Mouse (Mus musculus): ENCODE results near the gene Spata2l. TPM values are rescaled to one million over a fixed set of nuclear protein-coding genes. Genes with fewer than 3 reads are reported as not detected.
"Not testable (repeated sequence)": the region's sequence is repeated elsewhere in the genome, so short reads cannot be mapped to it uniquely, and the experiment has no call there.

The Spata2l gene
- total and polyA plus RNA-seq, 3 experiments = 12.3 to 62.5 (median 15.6) TPM

- no peak for DNase-seq
These were observed 11.7 kb upstream of the Spata2l start for GRCm38 (mm10) chr8:123247748-123248147.

DNA sequence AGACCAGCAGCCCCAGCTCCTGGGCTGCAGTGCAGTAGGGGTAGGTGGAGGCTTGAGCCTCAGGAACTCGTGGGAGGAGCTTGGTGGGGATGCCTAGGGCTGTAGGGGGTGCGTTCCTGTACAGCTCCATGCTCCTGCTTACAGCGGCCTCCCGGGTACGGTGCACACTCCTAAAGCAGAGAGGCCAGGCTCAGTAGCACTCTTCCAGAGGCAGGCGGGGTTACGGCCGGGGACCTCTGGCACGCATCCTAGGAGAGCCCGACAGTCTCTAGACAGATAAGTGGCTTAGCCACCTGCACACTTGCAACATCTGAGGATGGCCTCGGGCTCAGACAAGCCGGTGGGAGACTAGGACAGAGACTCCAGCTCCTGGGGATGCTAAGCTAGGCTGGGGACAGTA is 9.5 kb upstream of the Spata2l start:
- no peak for DNase-seq

DNA sequence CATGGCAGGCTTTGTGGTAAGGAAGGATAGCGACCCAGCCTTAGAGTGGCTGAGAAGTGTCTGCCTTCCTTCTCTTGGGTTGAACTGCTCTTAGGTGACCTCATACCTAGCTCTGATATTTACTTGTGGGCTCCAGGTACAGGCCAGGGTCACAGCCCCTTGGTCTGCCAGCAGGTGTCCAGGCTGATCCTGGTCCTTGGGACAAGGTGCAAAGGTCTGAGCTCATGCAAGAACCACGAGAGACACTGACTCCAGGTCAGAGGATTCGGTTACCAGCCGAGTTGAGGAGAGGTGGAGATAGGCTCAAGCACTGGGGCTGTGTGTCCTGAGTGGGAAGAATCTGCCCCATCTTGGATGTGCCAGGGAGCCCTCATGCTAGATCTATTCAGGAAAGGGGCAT is 8.3 kb upstream of the Spata2l start:
- DNase-seq = no peak

DNA sequence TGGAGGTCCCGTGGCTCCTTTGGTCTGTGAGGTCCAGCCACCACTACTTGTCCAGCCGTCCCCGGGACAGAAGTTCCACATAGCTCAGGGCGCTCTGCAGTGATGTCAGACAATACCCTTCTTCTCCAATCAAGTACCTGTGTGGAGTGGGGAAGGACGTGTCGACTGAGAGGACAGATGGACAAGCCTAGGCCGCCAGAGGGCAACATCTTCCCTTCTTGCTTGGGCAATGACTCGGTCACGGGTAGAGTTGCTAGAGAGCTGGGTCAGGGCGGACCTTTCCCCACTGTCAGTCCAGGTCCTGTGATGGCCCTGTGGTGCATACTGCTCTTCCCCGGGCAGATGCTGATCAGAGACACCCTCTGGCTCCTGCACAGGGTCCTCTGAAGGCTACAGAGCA is 7.0 kb upstream of the Spata2l start:
- no peak for DNase-seq

GRCm38 (mm10) chr8:123242107-123242923 is 6.3 kb upstream of the Spata2l start:
- DNase-seq = no peak

GRCm38 (mm10) chr8:123239398-123239797 is 3.4 kb upstream of the Spata2l start:
- DNase-seq = peak; percentile 65

- DNase-seq = no peak
These were observed 1.0 kb downstream of the Spata2l start for GRCm38 (mm10) chr8:123234918-123235519.

DNA sequence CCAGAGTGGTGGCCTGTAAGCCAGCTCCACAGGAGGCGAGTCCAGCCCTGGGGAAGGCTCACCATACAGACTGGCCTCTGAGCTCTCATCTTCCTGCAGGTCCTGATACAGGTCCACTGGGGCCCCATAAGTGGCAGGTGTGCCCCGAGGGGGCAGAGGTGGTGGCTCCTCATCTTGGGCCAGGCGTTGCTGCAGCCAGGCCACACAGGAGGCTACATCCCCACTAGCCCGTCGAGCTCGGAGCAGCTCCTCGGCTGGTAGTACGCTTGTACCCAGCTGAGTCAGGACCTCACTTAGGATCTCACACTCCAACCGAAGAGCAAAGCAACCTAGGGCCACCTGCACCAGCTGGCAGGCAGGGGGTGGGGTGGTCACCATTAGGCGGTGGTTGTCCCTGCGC is 2.3 kb downstream of the Spata2l start:
- DNase-seq = no peak

DNA sequence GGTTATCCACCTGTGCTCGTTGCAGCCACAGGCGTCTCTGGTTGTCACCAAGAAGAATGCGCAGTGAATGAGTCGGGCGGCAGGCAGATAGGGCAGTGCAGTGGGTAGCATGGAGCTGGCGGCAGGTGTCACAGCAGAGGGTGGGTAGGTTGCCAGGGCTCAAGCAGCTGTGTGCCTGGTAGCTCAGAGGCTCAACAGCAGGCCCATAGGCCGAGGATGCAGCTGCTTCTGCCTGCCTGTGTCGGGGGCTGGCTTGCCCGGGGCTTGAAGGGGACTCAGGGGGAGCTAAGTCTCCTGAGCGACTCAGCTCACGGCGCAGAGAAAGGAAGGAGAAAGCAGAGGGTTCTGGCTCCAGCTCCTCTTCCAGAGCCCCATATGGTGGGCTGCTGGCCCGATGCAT is 2.7 kb downstream of the Spata2l start:
- no peak for DNase-seq

GRCm38 (mm10) chr8:123232553-123232952 is 3.5 kb downstream of the Spata2l start:
- no peak for DNase-seq

DNA sequence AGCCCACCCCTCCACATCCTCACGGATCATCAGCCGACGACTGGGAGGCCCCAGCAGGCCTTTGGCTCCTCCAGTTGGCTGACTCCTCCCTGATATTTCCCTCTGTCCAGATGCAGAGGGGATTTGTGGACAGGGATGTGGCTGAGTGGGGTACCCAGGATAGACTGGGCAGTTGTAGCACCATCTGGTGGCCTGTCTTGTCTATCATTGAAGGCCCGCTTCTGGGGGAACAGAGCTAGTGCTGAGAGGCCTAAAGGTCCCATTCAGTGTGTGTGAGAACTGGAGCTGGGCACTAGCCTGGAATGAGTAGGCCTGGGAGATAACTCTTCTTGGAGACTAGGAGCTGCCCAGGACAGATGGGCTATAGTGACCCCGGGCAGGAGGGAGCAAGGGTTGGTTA is 4.3 kb downstream of the Spata2l start:
- no peak for DNase-seq

DNA sequence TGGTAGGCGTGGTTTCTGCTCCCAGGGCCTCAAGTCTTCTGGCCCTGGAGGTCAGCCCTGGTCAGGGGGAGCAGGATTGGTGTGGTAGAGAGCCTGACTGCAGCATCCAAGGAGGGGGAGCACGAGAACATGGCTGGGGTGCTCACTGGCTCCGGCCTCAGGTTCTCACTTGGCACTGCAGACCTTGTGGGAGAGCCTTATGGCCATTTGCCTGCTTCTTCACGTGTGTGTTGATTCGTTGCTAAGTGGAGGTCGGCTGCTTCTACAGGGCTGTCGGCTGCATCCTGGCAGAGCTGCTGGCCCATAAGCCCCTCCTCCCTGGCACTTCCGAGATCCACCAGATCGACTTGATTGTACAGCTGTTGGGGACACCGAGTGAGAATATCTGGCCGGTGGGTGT is 5.7 kb downstream of the Spata2l start:
- not testable (repeated sequence) for DNase-seq

DNA sequence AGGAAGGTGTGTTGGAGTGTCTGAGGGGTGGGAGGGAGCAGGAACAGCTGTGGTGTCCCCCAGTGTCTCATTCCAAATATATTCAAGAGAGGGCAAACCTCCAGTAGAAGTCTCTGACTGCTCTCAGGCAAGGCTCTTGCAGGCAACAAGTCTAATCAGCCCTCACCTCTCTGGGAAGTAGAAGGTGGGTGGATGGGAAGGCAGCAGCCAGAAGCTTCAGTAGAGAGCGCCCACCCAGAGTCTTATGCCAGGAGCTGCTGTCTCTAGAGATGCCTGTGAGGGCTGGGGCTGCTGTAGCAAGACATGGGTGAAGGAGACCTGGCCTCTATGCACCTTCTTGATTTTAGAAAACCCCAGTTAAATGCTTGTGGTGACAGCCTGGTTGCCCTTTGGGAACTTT is 7.6 kb downstream of the Spata2l start:
- DNase-seq = no peak

GRCm38 (mm10) chr8:123224278-123225266 is 11.5 kb downstream of the Spata2l start, which contains the start of gene Cdk10:
Cdk10 (plus strand) TSS chr8:123224842.
- peak; percentile 96 for DNase-seq

DNA sequence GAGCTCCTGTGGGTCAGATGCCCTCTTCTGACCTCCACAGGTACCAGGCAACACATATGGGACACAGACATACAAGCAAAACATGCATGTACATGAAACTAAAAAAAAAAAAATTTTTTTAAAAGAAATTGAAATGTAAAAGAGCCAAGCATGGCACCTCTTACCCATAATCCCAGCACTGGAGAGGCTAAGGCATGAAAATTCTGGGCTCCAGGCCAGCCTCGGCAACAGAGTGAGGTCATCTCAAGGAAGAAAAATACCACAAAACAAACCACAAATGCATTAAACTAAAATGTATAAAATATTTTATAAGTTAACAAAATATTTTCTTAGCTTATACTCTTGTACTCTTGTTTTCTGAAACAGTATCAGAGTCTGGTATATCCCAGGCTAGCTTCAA is 15.1 kb downstream of the Spata2l start:
- DNase-seq = no peak

- DNase-seq = no peak
These were observed 20.6 kb downstream of the Spata2l start for GRCm38 (mm10) chr8:123215430-123215829.

DNA sequence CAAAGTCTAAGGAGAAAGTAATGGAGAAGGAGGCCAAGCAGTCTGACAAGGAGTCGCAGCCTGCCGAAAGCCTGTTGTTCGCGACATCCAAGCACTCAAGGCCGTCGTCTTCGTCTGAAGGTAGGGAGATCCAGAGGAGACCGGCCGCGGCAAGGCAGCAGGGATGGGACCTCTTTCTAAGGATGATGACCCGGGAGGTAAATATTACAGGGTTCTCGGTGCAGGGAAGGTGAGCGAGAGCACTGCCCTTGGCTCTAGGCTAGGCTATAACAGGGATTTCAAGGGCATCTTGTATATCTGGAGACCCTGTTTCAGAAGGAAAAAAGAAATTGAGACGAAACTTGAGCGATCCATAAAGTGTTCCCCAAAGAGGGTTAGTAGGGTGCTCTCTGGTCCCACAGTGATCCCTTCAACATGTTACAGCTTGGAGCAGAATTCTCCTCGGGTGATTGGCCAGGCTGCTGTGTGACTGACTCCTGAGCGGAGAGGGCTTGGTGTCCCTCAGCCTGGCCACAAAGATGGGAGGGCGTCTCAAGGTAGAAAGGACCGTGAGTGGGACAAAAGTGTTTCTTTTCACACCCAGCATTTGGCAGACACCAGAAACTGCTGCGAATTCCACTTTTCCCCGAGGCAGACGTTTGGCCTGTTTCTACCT is 22.8 kb downstream of the Spata2l start:
- DNase-seq = no peak

- DNase-seq = peak; percentile 96
These were observed 23.5 kb downstream of the Spata2l start, which contains the start of the genes Chmp1a and Spata33 for GRCm38 (mm10) chr8:123212321-123213117. Chmp1a (minus strand) TSS chr8:123212763. Spata33 (plus strand) TSS chr8:123212832.

DNA sequence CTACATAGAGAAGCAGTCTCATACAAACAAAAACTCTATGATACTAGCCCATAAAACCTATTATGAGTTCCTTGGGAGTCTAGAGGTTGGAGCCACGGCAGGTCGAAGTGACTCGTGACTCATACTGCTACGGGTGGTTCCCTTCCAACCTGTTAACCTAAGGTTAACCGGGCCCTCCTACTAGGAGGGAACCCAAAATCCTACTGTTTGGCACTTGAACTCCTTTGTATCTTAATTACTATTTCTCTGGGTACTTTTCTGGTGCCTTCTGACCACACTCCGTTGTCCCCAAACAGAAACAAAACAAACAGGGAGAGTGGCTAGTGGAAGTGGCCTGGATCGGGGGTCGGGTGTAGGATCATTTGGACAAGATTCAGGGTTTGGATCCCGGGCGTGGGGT is 24.2 kb downstream of the Spata2l start:
- DNase-seq = no peak

- DNase-seq = no peak
These were observed 32.5 kb downstream of the Spata2l start for GRCm38 (mm10) chr8:123203571-123203970.

DNA sequence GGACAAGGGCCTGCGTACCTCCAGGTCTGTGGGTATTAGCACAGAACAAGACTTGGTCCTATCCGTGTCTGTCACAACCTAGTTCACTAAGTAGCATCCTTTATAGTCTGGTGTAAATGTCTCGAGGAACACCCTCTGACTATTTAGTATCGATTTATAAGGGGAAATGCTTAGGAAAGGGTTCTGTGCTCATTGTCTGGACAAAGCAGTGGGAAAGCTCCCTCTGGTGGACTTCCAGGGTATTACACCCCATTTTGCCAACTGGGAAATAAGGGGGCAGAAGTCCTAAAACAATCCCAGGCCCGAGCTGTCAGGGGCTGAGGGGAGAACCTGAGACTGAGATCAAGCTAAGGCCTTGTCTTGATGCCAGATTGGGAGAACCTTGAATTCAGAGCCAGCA is 33.7 kb downstream of the Spata2l start:
- peak; percentile 66 for DNase-seq

Measured in adrenal gland, adult 2 months (tissue).